Mouse (Mus musculus): ENCODE data around the gene C5ar1. TPM values are rescaled to one million over a fixed set of nuclear protein-coding genes. Genes with fewer than 3 reads are reported as not detected.
"Not testable (repeated sequence)": the region's sequence is repeated elsewhere in the genome, so short reads cannot be mapped to it uniquely, and the experiment has no call there.

The C5ar1 gene
- total RNA-seq (2022), result 1 to 10 TPM in 3 of 4 experiments, under 1 TPM in 1; 0.61 to 5.4 (median 3.0) TPM

GRCm38 (mm10) chr7:16259110-16259590 is at the start of gene C5ar1:
Gene C5ar1 (minus strand): TSS chr7:16259540.
- DNase-seq (ENCODE audit: low spot score in 2 of 2), result no peak

- no peak for DNase-seq (ENCODE audit: low spot score in 2 of 2)
Measured at GRCm38 (mm10) chr7:16308555-16309317, 49.4 kb upstream of the C5ar1 start.

- not testable (repeated sequence) for DNase-seq (ENCODE audit: low spot score in 2 of 2)
Measured at GRCm38 (mm10) chr7:16308093-16308492, 48.8 kb upstream of the C5ar1 start, which contains the start of gene Bbc3. Gene Bbc3 (plus strand): TSS chr7:16308393.

DNA sequence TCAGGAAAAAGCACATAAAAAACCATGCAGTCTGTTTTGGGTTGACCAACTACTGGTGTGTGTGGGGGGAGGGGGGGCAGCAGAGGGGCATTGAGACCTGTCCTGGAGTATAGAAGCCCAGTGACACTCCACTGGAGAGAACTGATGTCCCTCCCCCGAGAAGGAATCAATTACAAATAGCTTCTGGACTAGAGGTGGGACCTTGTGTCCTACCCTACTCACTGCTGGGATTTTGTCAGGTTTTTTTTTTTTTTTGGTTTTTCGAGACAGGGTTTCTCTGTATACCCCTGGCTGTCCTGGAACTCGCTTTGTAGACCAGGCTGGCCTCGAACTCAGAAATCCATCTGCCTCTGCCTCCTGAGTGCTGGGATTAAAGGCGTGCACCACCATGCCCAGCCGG is 47.8 kb upstream of the C5ar1 start:
- not testable (repeated sequence) for DNase-seq (ENCODE audit: low spot score in 2 of 2)

DNA sequence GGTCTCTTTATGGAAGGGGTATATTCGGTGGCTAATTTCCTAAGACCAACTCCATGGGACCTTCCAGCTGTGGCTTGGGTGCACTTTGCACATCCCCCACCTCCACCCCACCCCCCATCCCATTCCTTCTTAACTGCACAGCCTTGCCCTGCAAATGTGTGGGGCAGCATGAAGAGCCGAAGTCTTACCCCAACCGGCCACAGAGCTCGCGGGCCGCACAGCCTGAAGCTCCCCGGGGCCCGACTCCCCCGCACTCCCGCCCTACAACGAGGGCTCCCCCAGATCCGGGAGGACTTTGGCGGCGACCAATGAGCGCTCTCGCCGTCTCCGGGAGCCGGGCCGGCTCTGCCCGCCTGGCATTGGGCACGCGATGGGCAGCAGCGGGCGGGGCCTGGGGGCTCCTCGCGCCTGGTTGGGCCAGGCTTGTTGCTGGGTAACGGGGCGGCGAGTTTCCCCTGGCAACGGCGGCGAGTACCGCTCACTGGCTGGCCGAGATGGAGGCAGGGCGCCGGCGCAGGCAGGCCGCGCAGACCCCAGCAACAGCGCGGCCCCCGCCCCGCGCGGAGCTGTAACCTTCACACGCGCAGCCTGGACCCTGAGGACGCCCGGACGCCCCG is 40.2 kb upstream of the C5ar1 start:
- peak; percentile 95 for DNase-seq (ENCODE audit: low spot score in 2 of 2)

DNA sequence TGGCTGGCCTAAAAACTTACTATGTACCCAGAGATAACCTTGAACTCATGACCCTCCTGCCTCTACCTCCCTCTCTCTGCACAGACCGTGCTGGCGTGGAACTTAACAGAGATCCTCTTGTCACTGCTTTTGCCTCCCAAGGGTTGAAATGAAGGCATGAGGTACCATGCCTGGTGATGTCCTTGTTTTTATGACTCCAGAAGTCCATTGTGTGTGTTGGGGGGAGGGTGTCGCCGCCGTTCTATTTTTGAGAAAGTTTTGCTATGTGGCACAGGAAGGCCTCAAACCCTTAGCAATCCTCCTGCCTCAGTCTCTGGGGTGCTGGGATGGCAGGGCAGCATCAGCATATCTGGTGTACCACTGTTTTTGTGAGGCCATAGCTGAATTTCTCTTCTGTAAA is 39.6 kb upstream of the C5ar1 start:
- DNase-seq (ENCODE audit: low spot score in 2 of 2), result no peak

DNA sequence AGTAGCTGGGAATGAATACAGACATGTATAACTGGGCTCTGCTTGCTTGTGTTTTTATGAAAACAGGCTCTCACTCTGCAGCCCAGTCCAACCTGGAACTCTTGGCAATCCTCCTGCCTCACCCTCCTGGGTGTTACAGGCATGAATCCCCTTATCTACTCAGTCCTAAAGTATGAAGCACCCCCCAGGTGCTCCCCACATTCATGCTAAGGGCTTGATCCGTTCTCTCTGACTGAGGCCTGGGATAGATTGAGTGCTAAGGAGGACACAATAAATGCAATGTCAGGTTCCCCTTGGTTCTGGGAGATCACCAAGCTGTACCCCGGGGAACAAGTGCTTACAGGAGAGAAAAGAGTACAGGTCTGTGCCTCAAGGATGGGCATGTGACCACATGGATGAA is 38.3 kb upstream of the C5ar1 start:
- DNase-seq (ENCODE audit: low spot score in 2 of 2), result no peak

DNA sequence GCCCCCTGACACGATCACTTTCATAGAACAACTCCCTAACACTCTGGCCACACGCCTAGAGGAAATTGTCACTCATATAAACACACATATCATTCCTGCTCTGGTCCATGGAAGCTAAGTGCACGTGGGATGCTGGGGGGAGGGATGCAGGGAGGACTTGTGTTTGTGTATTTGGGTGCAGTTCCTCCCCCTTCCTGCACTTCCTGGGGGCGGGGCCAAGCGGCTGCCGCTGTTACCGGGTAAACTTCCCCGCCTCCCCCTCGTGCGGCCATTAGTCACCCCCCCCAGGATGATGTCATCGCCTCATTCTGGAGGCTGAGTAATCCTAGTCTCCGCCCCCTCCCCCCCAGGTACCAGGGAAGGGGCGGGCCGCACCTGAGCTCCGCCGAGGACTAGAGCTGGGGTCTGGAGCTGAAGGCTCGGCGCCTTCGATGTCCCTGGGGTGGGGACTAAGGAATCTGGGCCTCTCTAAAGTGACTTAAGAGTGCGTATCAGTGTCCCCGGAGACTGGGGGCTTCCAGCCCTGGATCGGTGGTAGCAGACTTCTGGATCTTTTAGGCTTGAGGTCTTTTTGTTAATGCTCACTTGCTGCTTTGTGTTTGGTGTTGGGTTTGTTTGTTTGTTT is 37.5 kb upstream of the C5ar1 start:
- DNase-seq (ENCODE audit: low spot score in 2 of 2), result peak; percentile 69 to 76

GRCm38 (mm10) chr7:16296146-16296545 is 36.8 kb upstream of the C5ar1 start:
- no peak for DNase-seq (ENCODE audit: low spot score in 2 of 2)

GRCm38 (mm10) chr7:16295321-16295900 is 36.1 kb upstream of the C5ar1 start:
- DNase-seq (ENCODE audit: low spot score in 2 of 2), result peak; percentile 70 to 79

GRCm38 (mm10) chr7:16294837-16295236 is 35.5 kb upstream of the C5ar1 start:
- peak; percentile 84 to 95 for DNase-seq (ENCODE audit: low spot score in 2 of 2)

- no peak for DNase-seq (ENCODE audit: low spot score in 2 of 2)
Measured at GRCm38 (mm10) chr7:16294346-16294745, 35.0 kb upstream of the C5ar1 start.

- DNase-seq (ENCODE audit: low spot score in 2 of 2), result no peak
Measured at GRCm38 (mm10) chr7:16287791-16288190, 28.5 kb upstream of the C5ar1 start.

- no peak for DNase-seq (ENCODE audit: low spot score in 2 of 2)
Measured at GRCm38 (mm10) chr7:16287016-16287415, 27.7 kb upstream of the C5ar1 start.

GRCm38 (mm10) chr7:16286026-16286961 is 27.0 kb upstream of the C5ar1 start, which contains the start of gene Ccdc9:
Gene Ccdc9 (minus strand): TSS chr7:16286795.
- peak; percentile 99 for DNase-seq (ENCODE audit: low spot score in 2 of 2)

- DNase-seq (ENCODE audit: low spot score in 2 of 2), result peak; percentile 40 to 64
Measured at GRCm38 (mm10) chr7:16285450-16286025, 26.2 kb upstream of the C5ar1 start.

DNA sequence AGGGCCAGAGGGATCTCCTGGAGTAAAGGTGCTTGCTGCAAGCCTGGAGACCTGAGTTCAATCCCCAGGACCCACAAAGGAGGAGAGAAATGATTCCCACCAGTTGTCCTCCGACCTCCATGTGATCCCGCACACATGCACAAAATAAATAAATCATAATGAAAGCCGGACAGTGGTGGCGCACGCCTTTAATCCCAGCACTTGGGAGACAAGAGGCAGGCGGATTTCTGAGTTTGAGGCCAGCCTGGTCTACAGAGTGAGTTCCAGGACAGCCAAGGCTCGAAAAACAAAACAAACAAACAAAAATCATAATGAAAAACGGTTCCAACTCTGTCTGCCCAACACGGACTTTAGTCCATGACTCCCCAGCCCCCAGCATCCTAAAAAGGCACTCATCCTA is 25.6 kb upstream of the C5ar1 start:
- no peak for DNase-seq (ENCODE audit: low spot score in 2 of 2)

GRCm38 (mm10) chr7:16284001-16284400 is 24.7 kb upstream of the C5ar1 start:
- no peak for DNase-seq (ENCODE audit: low spot score in 2 of 2)

DNA sequence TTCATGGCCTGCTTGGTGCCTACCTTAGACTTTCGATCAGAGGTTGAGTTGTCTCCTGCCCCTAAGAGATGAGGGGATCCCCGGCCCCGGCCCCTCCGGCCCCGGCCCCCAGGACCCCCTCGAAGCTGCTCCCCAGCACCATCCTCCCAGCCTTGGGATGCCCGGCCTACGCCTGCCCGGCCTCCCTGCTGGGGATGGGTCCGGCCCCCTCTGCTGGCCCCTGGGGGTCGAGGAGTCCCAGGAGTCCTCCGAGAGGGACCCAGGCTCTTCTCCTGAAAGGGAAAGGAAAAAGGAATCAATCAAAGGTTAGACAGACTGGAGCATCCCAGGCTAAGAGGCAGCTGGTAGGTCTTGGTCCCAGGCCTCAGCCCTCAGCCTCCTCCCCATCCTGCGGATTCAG is 23.0 kb upstream of the C5ar1 start:
- DNase-seq (ENCODE audit: low spot score in 2 of 2), result no peak

DNA sequence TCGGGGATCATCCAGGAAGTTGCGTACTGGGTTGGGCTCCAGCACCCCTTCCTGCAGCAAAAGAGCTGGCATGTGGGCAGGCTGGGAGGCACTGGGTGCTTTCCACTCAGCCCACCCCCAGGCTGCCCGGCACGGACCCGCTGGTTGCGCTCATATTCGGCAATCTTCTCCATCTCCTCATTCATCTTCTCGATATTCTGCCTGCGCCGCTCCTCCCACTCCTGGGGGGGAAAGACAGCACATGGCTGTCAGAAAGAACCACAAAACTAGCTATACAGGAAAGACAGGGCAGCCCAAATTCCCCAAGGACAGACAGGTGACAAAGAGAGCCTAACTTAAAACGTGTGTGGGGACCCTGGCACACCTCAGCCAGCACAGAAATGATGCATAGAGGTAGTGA is 21.4 kb upstream of the C5ar1 start:
- no peak for DNase-seq (ENCODE audit: low spot score in 2 of 2)
